Mouse (Mus musculus) intestine, embryonic 15.5 days (tissue): ENCODE measurements around the gene Ptcd2. TPM values are rescaled to one million over a fixed set of nuclear protein-coding genes. Genes with fewer than 3 reads are reported as not detected.
A peak's percentile ranks its signal among the peaks of the same experiment; 100 is the strongest.
"Not testable (repeated sequence)": the region's sequence is repeated elsewhere in the genome, so short reads cannot be mapped to it uniquely, and the experiment has no call there.

Experiments used
- ATAC-seq: fragments of 200-750 bp; cut with Nextera tagmentation; 2 replicates; pipeline ENCODE4 v1.8.0; 2017; ENCODE audit warnings: moderate TSS enrichment, moderate library complexity
- H3K27ac ChIP-seq: fragments of 300-500 bp; sonication (generic); 2 replicates; pipeline ENCODE4 v1.5.1; 2015; ENCODE audit warnings: mild to moderate bottlenecking, inconsistent platforms
- H3K27me3 ChIP-seq: fragments of 300-500 bp; sonication (generic); replicated peaks from 2 replicates; pipeline ENCODE4 v1.6.1; 2015; ENCODE audit warnings: inconsistent platforms
- H3K36me3 ChIP-seq: fragments of 300-500 bp; sonication (generic); 2 replicates; pipeline ENCODE4 v1.6.1; 2015; ENCODE audit warnings: inconsistent platforms
- H3K4me1 ChIP-seq: fragments of 300-500 bp; sonication (generic); replicated peaks from 2 replicates; pipeline ENCODE4 v1.6.1; 2015; ENCODE audit warnings: inconsistent platforms
- H3K4me2 ChIP-seq: fragments of 300-500 bp; sonication (generic); replicated peaks from 2 replicates; pipeline ENCODE4 v1.6.1; 2015; ENCODE audit warnings: mild to moderate bottlenecking, inconsistent platforms
- H3K4me3 ChIP-seq: fragments of 300-500 bp; sonication (generic); replicated peaks from 2 replicates; pipeline ENCODE4 v1.5.1; 2015; ENCODE audit warnings: inconsistent platforms
- H3K9ac ChIP-seq: fragments of 300-500 bp; sonication (generic); 2 replicates; pipeline ENCODE4 v1.6.1; 2015; ENCODE audit warnings: inconsistent platforms
- H3K9me3 ChIP-seq: fragments of 300-500 bp; sonication (generic); 2 replicates; pipeline ENCODE4 v1.6.1; 2016; ENCODE audit warnings: inconsistent platforms
- WGBS: fragments of 180-500 bp; shearing (Covaris S2); methylation state at CpG from one replicate; pipeline ENCODE4 v1.1.7; 2015; 5-methylcytosine and 5-hydroxymethylcytosine counted together
- polyA plus RNA-seq: library from polyadenylated mRNA; unstranded; fragments of >200 nt; fragmentation: Nextera tagmentation; extraction: Ambion mirVana; gene quantifications from 2 replicates; pipeline ENCODE4 v1.2.1, GENCODE M21; 2015

Ptcd2 gene
- polyA plus RNA-seq, 1 experiment from 2014 or later: 62.3 TPM

DNA sequence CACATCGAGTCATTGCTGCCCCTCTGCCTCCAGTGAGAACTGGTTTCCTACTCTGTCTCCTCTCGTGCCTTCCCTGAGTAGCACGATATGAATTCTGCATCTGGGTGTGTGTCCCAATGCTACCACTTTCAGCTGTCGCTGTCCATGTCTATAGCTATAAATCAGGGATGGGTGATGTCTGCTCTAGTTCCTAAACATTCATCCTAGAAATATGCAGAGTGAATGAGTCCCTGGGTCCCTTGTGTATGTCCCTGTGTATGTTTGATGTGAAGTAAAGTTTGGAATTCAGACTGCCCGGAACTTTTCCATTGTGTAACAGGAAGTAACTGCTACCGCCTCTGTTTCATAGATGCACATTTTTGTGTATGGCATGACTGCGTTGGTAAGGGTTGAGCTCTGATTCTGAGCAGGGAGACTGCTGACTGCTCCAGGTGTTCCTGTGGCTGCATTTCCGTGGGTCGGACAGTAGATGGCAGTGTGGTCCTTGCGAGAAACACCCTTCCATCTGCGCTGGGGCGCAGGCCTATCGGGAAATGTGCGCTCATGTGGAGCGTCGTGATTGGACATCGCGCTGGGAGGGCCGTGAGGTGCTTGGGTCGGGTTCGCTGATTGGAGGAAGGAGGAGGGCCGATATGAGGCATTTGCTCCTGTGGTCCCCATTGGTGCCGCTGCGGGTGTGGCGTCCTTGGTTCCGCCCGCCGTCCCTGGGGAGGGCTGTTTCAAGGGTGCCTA is 8.4 kb upstream of the Ptcd2 start:
- peak overlapping the region; percentile 54 for H3K9ac ChIP-seq
- peak overlapping the region; percentile 75 for H3K4me2 ChIP-seq
- H3K4me3 ChIP-seq: peak overlapping the region; percentile 44
- H3K27me3 ChIP-seq: no peaks in the 10 kb centered on the region
- 9% methylated on average over 28 of the region's 28 CpGs for WGBS
- H3K4me1 ChIP-seq: peaks cover 3% of the 10 kb centered on the region; the same call in 1 of the 2 replicates
- H3K27ac ChIP-seq: peak overlapping the region; percentile 89; the same call in 1 of the 2 replicates
- H3K36me3 ChIP-seq: peaks cover 2% of the 10 kb centered on the region; the same call in 1 of the 2 replicates
- H3K9me3 ChIP-seq: no peaks in the 10 kb centered on the region
- ATAC-seq: peak; percentile 100

GRCm38 (mm10) chr13:99351596-99351995 is 7.1 kb upstream of the Ptcd2 start:
- H3K4me3 ChIP-seq: no peak overlapping the region
- no peak overlapping the region for H3K4me2 ChIP-seq
- peaks cover 3% of the 10 kb centered on the region; the same call in 1 of the 2 replicates for H3K4me1 ChIP-seq
- 77% methylated on average over 3 of the region's 3 CpGs for WGBS
- no peak overlapping the region for H3K27ac ChIP-seq
- no peak overlapping the region for H3K9ac ChIP-seq
- peaks cover 2% of the 10 kb centered on the region; the same call in 1 of the 2 replicates for H3K36me3 ChIP-seq
- ATAC-seq: no peak
- H3K9me3 ChIP-seq: no peaks in the 10 kb centered on the region
- H3K27me3 ChIP-seq: no peaks in the 10 kb centered on the region

- H3K9me3 ChIP-seq: no peaks in the 10 kb centered on the region
- no peak overlapping the region for H3K27ac ChIP-seq
- WGBS: 59% methylated on average over 8 of the region's 8 CpGs
- H3K4me3 ChIP-seq: no peak overlapping the region
- peaks cover 2% of the 10 kb centered on the region; the same call in 1 of the 2 replicates for H3K36me3 ChIP-seq
- ATAC-seq: no peak
- H3K4me2 ChIP-seq: no peak overlapping the region
- no peaks in the 10 kb centered on the region for H3K27me3 ChIP-seq
- no peak overlapping the region for H3K9ac ChIP-seq
- peaks cover 3% of the 10 kb centered on the region; the same call in 1 of the 2 replicates for H3K4me1 ChIP-seq
Observed at GRCm38 (mm10) chr13:99351186-99351585, 6.7 kb upstream of the Ptcd2 start.

- Histone ChIP-seq H3K4me1 (no peaks in the 10 kb centered on the region), H3K9me3 (no peaks in the 10 kb centered on the region), H3K4me3 (no peak overlapping the region), H3K4me2 (no peak overlapping the region), H3K27ac (no peak overlapping the region), H3K36me3 (peaks cover 2% of the 10 kb centered on the region; the same call in 1 of the 2 replicates), H3K27me3 (no peaks in the 10 kb centered on the region), H3K9ac (no peak overlapping the region)
- 89% methylated on average over 6 of the region's 6 CpGs for WGBS
- no peak for ATAC-seq
Observed at GRCm38 (mm10) chr13:99350009-99350408, 5.5 kb upstream of the Ptcd2 start.

GRCm38 (mm10) chr13:99343876-99344598 is 468 bp downstream of the Ptcd2 start:
- Histone ChIP-seq H3K9me3 (no peaks in the 10 kb centered on the region), H3K27ac (peak overlapping the region; percentile 84), H3K4me3 (peak overlapping the region; percentile 87), H3K4me1 (0 out of 2 replicates have a peak, but pooled peaks cover 4% of the 10 kb centered on the region), H3K36me3 (peaks cover 26% of the 10 kb centered on the region), H3K4me2 (peak overlapping the region; percentile 67), H3K9ac (peak overlapping the region; percentile 90), H3K27me3 (no peaks in the 10 kb centered on the region)
- 1% methylated on average over 30 of the region's 30 CpGs for WGBS
- peak; percentile 90 for ATAC-seq

- no peak overlapping the region for H3K27ac ChIP-seq
- ATAC-seq: no peak
- no peak overlapping the region for H3K4me2 ChIP-seq
- no peaks in the 10 kb centered on the region for H3K9me3 ChIP-seq
- no peaks in the 10 kb centered on the region for H3K27me3 ChIP-seq
- 92% methylated on average over 6 of the region's 6 CpGs for WGBS
- H3K36me3 ChIP-seq: peaks cover 31% of the 10 kb centered on the region
- H3K4me1 ChIP-seq: 0 out of 2 replicates have a peak, but pooled peaks cover 4% of the 10 kb centered on the region
- no peak overlapping the region for H3K9ac ChIP-seq
- no peak overlapping the region for H3K4me3 ChIP-seq
Observed at GRCm38 (mm10) chr13:99341504-99341903, 3.0 kb downstream of the Ptcd2 start.

- no peak for ATAC-seq
- H3K27me3 ChIP-seq: no peaks in the 10 kb centered on the region
- no peak overlapping the region for H3K27ac ChIP-seq
- H3K4me3 ChIP-seq: no peak overlapping the region
- no peaks in the 10 kb centered on the region for H3K4me1 ChIP-seq
- H3K9me3 ChIP-seq: no peaks in the 10 kb centered on the region
- no peak overlapping the region for H3K9ac ChIP-seq
- WGBS: 68% methylated on average over 6 of the region's 6 CpGs
- peaks cover 45% of the 10 kb centered on the region for H3K36me3 ChIP-seq
- H3K4me2 ChIP-seq: no peak overlapping the region
Observed at GRCm38 (mm10) chr13:99337510-99337909, 7.0 kb downstream of the Ptcd2 start.

DNA sequence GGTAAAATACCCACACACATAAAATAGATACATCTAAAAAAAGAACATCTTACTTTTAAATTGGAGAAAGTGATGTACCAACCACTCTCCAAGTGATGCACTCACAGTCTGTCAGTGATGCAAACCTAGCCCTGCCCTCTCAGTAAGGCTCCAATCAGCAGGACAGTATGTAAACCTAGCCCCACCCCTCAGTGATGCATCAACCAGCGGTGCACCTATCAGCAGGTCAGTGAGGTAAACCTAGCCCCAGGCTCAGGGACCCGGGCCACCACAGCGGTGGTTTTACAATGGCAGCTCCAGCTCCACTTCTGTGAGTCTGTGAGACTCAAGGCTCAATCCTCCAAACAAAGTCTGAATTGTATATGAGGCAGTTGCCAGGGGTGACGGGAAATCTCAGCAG is 13.2 kb downstream of the Ptcd2 start:
- Histone ChIP-seq H3K9ac (no peak overlapping the region), H3K4me2 (no peak overlapping the region), H3K4me3 (no peak overlapping the region), H3K9me3 (no peaks in the 10 kb centered on the region), H3K27ac (no peak overlapping the region), H3K36me3 (peaks cover 25% of the 10 kb centered on the region), H3K4me1 (no peaks in the 10 kb centered on the region), H3K27me3 (no peaks in the 10 kb centered on the region)
- WGBS: 61% methylated on average over 4 of the region's 4 CpGs
- ATAC-seq: no peak

GRCm38 (mm10) chr13:99324337-99324685 is 20.2 kb downstream of the Ptcd2 start:
- not testable (repeated sequence) for H3K27ac ChIP-seq, H3K4me1 ChIP-seq, ATAC-seq, H3K27me3 ChIP-seq, H3K9me3 ChIP-seq, H3K9ac ChIP-seq, H3K4me2 ChIP-seq, H3K4me3 ChIP-seq
- H3K36me3 ChIP-seq: peaks cover 38% of the 10 kb centered on the region
- 82% methylated on average over 8 of the region's 8 CpGs for WGBS

GRCm38 (mm10) chr13:99323632-99324336 is 20.7 kb downstream of the Ptcd2 start:
- no peaks in the 10 kb centered on the region for H3K27me3 ChIP-seq
- H3K9ac ChIP-seq: no peak overlapping the region
- no peaks in the 10 kb centered on the region for H3K9me3 ChIP-seq
- H3K36me3 ChIP-seq: peaks cover 38% of the 10 kb centered on the region
- H3K27ac ChIP-seq: no peak overlapping the region
- 72% methylated on average over 7 of the region's 7 CpGs for WGBS
- no peak overlapping the region for H3K4me3 ChIP-seq
- ATAC-seq: no peak
- H3K4me1 ChIP-seq: no peaks in the 10 kb centered on the region
- no peak overlapping the region for H3K4me2 ChIP-seq

GRCm38 (mm10) chr13:99322915-99323314 is 21.6 kb downstream of the Ptcd2 start:
- WGBS: 92% methylated on average over 11 of the region's 13 CpGs

DNA sequence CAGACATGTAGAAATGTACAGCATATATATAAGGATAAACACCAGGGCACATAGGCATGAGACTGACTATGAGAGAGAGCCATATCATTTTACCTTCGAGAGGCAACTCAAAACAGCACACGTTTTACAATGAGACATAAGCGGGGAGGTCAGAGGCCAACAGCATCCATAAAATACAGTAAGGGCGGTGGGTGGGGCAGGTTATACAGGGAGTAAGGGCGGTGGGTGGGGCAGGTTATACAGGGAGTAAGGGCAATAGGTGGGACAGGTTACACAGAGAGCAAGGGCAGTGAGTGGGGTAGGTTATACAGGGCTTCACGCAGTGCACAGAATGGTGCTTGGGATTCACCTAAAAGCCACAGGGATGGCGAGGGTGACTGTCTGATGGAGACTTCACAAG is 24.1 kb downstream of the Ptcd2 start:
- Histone ChIP-seq H3K9ac (no peak overlapping the region), H3K4me1 (no peaks in the 10 kb centered on the region), H3K4me2 (no peak overlapping the region), H3K9me3 (no peaks in the 10 kb centered on the region), H3K4me3 (no peak overlapping the region), H3K27ac (no peak overlapping the region), H3K27me3 (no peaks in the 10 kb centered on the region), H3K36me3 (peaks cover 30% of the 10 kb centered on the region)
- 83% methylated on average over 7 of the region's 7 CpGs for WGBS
- 0 out of 2 replicates have a peak, but pooled peaks have one; percentile 51 for ATAC-seq

More at GRCm38 (mm10) chr13:99322915-99323314, 21.6 kb downstream of the Ptcd2 start:
- not testable (repeated sequence) for H3K9me3 ChIP-seq, H3K4me2 ChIP-seq, H3K27me3 ChIP-seq, H3K9ac ChIP-seq, H3K4me1 ChIP-seq, H3K4me3 ChIP-seq, H3K27ac ChIP-seq, ATAC-seq
- peaks cover 38% of the 10 kb centered on the region for H3K36me3 ChIP-seq
